Mouse (Mus musculus) spleen, postnatal 36 days (tissue): ENCODE measurements around the gene Ifitm1.
A peak's percentile ranks its signal among the peaks of the same experiment; 100 is the strongest.
"Not testable (repeated sequence)": the region's sequence is repeated elsewhere in the genome, so short reads cannot be mapped to it uniquely, and the experiment has no call there.

Source experiments
- DNase-seq, 2 experiments: peaks; one replicate each; pipeline ENCODE4 v3.0.0; 2022; ENCODE audit warnings: low spot score in 2 of 2, mixed read lengths in 1 of 2

Ifitm1 gene

DNA sequence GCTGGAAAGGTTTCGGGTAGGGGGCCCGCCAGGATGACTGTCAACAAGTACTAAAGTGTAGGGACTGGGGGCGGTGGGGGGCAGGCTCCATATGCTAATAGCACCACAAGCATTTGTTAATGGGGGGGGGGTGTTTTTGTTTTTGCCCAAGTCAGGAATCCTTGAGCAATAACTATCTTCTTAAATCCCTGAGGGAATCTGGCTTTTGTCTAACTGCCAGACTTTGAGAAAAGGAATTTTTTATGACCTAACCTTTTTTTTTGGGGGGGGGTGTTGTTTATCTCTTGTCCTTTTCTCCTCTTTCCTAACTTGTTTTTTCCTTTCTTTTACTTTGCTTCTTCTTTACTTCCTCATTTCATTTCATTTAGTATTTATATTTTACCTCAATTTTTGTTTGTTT, 8.4 kb downstream of the Ifitm1 start:
- DNase-seq, result no peak

DNA sequence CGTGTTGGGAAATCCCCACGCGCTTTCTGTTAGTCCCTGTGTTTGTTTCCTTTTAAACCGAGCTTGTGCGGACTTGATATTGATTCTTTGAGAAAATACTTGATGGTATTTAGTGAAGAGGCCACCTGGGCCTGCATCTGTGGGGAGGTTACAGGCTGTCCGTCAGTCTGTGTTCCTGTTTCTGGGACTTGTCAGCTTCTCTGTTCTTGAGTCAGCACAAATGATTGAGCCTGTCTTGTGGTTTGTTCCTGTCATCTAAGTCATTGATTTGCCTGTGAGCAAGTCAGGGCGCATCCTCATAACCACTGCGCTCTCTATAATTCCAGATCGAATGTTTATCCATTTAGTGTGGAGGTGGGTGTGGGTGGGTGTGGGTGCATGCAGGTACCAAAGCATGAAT, 9.7 kb downstream of the Ifitm1 start:
- not testable (repeated sequence) for DNase-seq

DNA sequence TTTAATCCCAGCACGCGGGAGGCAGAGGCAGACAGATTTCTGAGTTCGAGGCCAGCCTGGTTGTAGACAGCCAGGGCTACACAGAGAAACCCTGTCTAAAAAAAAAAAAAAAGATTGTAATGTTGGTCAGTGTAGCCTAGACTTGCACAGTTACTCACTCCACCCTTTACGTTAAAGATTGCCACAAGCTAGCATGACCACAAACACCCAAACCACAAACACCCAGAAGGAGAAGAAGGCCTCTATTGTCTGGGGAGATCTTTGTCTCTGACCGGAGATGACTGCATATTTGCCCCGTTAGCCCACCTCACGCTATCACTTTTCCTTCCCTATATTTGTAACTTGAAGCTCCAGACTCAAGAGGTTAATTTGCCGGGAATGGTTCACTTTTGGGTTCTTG, 14.7 kb downstream of the Ifitm1 start:
- peak; percentile 11 to 40 for DNase-seq

DNA sequence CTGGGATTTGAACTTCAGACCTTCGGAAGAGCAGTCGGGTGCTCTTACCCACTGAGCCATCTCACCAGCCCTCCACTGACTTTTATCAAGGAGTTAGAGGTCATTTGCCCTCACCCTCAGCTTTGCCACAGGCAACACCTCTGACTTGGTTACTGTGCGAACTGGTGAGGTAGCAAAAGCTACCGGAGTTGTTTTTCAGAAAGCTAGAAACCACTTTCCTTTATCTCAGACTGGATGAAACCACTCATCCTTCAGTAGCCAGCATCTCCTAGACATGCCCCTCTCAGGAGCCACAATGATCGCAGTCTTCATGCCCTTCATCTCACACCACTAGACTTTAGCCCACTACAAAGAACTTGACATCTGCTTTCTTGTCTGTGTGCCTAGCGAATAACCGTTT, 15.9 kb downstream of the Ifitm1 start:
- no peak for DNase-seq

DNA sequence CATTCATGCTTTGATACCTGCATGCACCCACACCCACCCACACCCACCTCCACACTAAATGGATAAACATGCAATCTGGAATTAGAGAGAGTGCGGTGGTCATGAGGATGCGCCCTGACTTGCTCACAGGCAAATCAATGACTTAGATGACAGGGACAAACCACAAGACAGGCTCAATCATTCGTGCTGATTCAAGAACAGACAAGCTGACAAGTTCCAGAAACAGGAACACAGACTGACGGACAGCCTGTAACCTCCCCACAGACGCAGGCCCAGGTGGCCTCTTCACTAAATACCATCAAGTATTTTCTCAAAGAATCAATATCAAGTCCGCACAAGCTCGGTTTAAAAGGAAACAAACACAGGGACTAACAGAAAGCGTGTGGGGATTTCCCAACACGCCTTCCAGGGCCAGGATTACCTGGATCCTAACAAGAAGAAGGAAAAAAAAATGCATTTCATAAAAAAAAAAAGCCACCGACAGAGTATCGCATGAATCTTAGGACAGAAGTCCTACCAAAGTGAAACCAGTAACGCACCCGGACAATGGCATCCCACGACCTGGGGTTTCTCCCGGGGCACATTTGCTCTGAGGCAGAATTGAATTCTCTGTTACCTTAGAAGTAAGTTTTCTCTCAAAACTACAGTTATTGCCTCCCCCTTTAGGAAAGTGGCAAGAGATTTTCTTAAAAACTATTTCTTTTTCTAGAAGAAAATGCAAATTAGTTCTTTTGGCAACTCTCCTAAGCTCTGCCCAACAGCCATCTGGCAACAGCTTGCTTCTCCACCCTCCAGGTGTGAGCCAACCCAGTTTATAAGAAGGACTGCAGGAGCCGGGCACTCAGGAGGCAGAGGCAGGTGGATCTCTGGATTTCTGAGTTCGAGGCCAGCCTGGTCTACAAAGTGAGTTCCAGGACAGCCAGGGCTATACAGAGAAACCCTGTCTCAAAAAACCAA, 20.4 kb downstream of the Ifitm1 start:
- DNase-seq, result no peak

DNA sequence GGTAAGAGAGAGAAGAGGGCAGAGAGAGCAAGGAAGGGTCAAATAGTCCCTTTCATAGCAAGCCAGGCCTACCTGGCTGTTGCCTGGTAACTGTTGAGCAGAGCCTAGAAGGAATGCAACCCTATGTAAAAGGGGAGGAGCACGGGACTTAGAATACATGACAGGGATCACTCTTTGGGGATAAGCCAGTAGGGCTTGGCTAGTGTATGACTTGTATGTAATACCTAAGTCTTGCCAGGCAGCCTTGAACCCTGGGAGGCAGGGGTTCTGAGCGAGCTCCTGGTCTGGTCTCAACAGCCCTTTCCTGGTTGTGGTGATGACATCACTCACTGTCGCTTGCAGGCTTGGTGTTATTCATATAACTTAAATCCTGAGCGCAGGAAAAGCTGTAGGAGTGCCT, 22.0 kb downstream of the Ifitm1 start:
- no peak for DNase-seq

DNA sequence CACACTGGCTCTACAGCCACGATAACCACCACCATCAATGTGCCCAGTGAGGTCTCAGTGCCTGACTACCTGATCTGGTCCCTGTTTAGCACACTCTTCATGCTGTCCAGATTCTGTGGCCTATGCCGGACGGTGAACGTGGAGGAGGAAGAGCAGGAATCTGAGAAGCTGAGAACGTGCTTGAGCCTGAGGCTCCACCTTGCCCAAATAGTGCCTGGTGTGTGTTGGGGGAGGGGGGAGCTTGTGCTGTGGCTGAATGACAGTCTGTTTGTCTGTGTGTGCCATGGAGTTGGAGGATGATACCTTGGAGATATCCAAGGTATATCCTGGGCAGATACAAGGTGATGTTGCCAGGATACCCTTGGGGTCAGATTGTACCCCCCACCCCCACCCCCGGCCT, 23.2 kb downstream of the Ifitm1 start:
- no peak for DNase-seq

DNA sequence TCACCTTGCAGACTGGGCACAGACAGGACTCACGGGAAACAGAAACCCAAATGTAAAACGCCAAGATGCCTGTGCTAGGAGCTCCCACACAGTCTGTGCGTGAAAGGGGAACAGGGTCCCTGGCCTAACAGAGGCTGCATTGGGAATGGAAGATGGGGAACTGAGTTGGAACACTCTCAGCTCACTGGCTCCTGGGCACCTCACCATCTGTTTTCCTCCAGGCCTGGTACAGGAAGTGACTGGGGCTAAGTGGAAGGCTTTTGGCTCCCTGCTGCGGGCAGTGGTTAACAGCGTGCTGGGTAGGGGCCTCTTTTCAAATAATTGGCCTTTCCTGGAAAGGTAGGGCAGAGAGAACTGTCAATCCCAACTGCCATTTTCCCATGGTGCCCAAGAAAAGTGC, 23.6 kb downstream of the Ifitm1 start:
- DNase-seq, result no peak

DNA sequence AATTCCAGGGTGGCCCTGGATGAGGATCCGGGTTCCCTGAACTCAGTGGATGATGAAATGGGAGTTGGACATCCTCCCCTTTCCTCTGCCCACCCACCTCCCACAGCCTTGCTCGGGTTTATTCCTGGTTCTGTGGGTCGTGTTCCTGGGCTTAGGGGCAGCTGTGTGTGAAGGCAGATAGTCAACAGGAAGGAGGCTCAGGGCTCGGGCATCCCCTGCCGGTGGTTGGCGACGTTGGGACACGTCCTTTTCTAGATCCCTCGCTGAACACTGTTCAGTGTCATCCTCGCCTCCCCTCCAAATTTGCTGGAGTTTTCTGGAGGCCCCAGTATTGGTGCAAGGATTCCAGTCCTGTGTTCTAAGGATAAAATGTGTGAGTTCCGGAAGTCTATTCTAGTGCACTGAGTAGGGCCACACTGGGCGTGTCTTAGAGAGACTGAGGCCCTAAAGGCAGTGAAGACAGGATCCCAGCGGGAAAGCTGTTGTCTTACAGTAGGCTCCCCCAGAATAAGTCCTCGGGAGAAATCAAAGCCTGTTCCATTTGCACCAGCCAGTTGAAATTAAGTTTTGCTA, 24.2 kb downstream of the Ifitm1 start:
- DNase-seq, result no peak

DNA sequence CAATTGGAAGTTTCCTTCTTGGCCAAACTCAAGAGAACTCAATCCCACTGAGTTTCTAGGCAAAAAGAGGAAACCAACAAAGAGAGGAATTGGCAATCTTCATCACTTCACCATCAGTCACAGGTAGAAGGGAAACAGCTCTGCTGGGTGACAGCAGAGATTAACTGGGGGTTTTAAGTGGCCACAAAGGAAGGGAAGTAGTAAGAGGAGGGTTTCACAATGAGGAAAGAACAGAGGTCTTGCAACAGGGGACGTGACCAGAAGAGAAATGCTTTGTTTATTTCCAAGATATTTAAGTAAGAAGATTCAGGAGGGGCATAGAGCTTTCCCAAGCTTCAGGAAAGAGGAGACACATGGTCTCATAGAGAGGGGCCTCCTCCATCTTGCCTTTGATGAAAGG, 30.8 kb downstream of the Ifitm1 start:
- no peak for DNase-seq

DNA sequence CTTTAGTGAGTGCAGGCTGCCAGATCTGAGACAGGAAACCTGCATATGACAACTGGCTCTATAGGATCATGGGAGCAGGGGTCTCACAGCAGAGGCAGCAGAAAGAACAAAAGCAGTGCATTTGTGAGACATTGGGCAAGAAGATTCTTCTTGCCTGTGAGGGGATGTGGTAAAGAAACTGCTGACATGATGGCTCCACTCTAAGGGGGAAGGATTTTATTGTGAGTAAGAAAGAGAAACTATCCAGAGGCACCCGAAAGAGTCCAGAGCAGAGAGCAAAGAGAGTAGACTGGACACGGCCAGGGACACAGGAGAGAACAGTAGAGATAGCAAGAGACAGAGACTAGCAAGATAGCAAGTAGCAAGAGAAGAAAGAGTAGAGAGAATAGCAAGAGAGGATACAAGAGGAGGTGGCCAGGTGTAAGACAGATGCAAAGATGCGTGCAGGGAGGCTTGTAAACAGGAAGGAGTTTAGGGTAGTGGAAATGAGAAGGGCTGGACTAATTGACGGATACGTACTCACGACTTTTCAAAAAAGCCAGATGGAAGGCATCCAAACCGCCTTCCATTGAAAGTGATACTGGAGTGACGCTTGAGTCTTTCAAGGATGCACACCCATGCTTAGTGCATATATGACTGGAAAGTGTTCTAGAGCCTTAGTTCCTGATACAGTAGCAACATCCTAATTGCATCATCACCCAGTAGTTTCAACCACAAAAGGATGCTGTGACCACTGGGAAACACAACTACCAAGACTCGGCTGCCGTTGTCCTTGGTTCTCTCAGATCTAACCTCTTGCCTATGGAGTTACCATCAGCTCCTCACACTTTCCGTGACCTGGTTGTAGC, 32.1 kb downstream of the Ifitm1 start:
- no peak for DNase-seq

DNA sequence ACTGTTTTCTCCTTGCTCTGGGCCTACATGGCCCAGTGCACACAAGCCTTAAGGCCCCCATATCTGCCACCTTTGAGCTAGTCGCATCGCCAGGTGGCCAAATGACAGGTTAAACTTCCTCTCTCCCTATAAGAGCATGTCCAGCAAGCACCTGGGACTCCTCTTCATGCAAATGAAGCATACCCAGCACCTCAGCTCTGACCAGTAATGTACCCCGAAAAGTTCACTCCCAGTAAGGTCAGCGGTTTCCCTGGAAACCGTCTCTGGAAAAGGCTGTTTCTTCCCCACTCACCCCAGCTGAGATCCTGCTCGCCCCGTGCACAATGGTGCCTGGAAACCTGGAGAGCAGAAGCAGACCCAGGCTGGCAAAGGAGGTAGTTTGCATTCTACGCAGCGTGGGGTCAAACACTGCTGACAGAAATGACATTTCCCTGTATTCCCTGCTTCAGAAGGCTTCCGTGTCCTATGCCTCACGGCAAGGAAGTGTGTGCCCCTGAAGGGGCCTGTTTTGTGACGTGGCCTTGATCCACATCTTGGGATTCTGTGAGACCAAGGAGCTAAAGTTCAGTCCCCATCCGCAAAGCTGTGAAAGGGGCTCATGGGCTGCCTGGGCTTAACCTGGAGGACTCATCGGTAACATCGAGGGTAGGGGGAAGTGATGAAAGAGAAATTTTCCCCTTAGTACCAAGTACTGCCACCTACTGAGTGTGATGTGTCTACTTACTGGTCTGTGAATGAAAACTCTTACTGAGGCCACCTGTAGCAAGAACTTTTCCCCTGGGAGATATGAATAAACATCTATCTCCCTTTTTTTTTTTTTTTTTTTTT, 34.1 kb downstream of the Ifitm1 start:
- no peak for DNase-seq

DNA sequence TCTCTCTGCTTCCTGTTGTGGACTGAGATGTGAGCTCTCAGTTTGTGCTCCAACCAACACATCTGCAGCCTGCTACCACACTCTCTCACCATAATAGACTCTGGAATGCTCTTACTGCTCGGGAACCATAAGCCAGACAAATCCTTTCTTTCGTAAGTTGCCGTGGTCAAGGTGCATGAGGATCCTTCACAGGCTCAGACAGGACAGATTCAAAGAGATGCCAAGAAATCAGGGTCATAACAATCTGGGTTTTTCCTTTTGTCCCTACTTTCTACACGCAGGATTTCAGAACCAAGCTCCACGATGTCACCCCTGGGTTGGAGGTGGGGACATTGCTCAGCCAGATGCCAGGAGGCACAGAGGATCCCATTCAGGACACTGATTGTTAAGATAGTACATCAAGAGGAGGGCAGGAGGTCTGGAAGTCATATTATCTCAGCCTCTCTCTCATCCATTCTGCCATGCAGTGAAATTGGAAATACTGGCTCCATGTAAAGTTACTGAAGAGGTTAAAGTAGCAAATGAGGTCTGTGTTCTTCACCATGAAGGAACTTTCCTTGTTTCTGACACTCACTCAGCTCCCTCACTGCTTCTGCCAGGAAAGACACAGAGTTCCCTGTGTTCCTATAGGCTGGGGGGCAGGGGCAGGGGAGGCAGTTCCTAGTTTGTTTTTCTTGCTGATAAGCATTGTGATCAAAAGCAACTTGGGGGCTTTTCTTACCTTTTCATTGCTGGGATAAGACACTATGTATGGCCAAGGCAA, 36.4 kb downstream of the Ifitm1 start:
- DNase-seq, result no peak

DNA sequence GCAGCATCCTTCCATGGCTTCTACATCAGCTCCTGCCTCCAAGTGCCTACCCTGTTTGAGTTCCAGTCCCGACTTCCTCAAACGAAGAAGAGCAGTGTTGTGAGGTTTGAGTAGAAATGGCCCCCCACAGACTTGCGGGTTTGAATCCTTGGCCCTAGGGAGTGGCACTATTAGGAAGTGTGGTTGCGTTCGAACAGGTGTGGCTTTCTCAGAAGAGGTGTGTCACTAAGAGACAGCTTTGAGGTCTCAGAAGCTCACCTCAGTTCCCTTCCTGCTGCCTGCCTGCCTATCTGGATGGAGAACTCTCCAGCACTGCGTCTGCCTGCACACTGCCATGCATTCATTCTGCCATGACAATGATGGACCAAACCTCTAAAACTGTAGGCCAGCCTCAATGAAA, 39.4 kb downstream of the Ifitm1 start:
- no peak for DNase-seq

DNA sequence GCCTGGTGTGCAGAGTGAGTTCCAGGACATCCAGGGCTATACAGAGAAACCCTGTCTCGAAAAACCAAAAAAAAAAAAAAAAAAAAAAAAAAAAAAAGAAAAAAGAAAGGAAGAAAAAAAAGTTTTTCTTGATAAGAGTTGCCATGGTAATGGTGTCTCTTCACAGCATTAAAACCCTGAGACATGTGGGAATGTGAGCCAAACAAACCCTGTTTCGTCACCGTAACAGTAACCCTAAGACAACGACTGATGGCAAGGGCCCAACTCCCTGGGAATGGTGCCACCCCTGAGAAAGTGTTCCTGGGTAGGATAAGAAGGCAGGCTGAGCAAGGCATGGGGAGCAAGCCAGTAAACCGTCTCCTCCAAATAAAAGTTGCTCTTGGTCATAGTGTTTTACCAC, 39.9 kb downstream of the Ifitm1 start:
- DNase-seq, result no peak

DNA sequence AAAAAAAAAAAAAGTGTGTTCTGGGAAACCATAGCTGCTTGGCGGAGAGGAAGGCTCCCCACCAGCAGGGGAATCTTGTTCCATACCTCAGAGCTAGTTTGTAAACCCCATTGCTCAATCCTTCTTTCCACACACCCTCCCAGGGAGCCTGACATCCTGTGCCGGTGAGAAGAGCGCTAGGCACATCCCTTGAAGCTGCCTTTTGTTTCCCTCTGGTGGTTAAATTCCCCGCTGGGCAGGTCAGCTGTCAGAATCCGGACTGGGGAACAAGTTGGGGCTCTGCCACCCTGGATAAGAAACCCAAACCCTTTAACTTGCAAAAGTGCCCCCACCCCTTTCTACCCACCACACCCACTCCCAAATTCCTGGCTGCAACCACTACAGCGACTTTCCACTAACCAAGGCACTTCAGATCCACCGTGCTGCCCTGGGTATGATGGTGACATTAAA, 41.3 kb downstream of the Ifitm1 start:
- DNase-seq, result peak in 1 of 2 experiments; percentile 30

DNA sequence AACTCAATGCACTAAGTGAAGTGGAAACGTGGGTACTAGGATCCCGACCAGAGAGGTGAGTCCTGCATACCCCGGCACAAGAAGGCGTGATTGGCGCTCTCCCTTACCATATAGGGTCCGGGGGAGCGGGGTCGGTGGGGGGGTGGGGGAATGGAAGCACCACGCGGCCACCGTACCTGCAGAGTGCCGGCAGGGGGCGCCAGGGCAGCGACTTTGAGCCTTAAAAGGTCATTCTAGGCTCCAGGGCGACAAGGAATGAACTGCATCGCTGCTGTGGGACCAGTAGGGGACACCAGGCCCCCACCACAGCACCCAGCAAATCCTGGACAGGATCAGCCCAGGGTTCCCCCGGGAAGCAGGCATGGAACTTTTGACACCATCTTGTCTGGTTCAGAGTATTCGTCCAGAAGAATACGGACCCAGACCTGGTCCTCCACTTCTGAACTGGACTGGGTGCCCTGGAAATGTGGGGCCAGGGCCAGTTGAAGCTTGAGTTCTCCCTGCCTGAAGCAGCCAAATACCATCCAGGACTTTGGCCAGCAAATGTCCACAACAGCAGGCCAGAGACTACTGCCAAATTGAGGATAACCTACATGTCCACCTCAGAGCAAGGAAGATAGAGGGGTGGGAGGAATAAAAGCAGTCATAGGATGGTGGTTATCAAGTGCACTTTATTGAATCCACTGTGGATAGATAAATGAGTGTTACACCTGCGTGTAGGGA, 42.1 kb downstream of the Ifitm1 start:
- DNase-seq, result peak; percentile 56 to 73

DNA sequence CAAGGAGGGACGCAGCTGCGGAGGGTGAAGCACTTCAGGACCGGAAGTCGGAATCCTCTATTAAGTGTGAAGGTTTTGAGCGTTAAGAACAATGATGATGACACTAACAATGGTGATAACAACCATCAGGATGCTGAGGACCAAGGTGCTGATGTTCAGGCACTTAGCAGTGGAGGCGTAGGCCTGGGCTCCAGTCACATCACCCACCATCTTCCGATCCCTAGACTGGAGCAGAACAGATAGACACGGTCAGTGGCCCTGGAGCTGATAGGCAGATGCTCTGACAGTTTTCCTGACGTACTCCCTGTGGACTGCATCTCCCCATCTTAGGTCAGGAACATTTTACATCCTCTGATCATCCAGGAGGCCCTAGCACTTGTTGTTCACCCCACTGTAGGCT, 42.6 kb downstream of the Ifitm1 start:
- DNase-seq, result no peak

DNA sequence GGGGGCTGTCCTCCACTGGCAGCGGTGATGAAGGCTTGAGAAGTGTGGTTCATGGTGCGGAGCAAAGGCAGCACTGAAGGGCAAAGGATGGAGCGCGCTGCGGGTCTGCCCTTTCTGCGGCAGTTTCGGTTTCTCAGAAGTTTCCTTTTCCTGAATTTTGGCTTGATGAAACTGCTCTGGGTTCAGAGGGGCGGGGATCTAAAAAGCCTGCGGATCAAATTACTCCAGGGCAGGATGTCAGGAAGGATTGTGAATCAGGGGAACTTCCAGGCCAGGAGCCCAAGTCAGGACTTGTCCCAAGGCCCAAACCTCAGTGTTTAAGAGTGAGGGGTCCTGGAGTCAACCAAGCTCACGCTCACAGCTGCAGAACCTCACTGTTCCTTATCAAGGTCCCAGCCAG, 43.6 kb downstream of the Ifitm1 start, which contains the start of gene Ifitm3:
TSS of gene Ifitm3 (minus strand) at position 178 of the 400 bp plus-strand sequence.
- DNase-seq, result peak; percentile 14 to 31

DNA sequence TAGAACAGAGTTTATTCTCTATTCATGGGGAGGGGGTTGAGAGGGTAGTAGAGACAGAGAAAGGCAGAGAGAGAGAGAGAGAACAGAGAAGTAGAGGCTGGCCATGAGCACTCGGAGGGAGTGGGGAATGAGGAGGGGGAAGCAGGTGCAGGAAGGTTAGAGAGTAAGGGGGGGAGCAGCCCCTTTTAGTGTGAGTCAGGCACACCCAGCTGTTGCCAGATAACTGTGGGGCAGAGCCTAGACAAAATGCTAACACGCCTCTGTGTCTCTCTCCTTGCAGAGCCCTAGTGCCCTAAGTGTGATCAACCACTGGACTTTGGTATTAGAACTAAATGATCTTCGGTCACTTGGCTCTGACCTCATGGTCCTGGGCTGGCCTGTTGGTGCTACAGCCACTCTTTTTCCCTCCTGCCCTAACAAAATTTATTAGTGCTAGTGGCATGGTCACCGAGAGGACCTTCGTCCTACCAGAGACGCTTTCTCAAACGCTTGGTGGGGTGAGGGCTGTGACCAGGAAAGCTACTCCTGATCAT, 44.3 kb downstream of the Ifitm1 start:
- DNase-seq, result no peak
